ENCODE assay signal across 24 mouse cellular contexts in genomic region chr2:67881713-67882281, GRCm38 (mm10).
"Had no signal": no experiment of that assay in that cellular context is flagged by ENCODE, and none has a peak within 500 bp of the region (broad histone marks: within the 10 kb centered on the region; RNA-seq: fewer than 3 reads in every experiment).

No protein-coding gene starts in this region.

- H3K36me3 ChIP-seq: heart, embryonic 10.5 days; heart, embryonic 12.5 days; hindbrain, embryonic 10.5 days; hindbrain, embryonic 12.5 days; intestine, embryonic 15.5 days; limb, embryonic 10.5 days; limb, embryonic 12.5 days had no signal

- H3K4me2 ChIP-seq: heart, embryonic 12.5 days; hindbrain, embryonic 12.5 days; hindbrain, embryonic 14.5 days; intestine, embryonic 15.5 days; limb, embryonic 12.5 days had no signal

- H3K4me1 ChIP-seq: heart, embryonic 10.5 days; heart, embryonic 12.5 days; hindbrain, embryonic 10.5 days; hindbrain, embryonic 12.5 days; intestine, embryonic 15.5 days; limb, embryonic 10.5 days; limb, embryonic 12.5 days had no signal

- H3K27me3 ChIP-seq: heart, embryonic 12.5 days; hindbrain, embryonic 12.5 days; intestine, embryonic 15.5 days; limb, embryonic 12.5 days had no signal

- DNase-seq: gastrocnemius, adult 2 months; gastrocnemius, postnatal 10 days; gastrocnemius, postnatal 25 days; heart, adult 18-20 months; heart, postnatal 10 days; heart, postnatal 4 days; kidney, adult 18-20 months; kidney, postnatal 10 days; kidney, postnatal 25 days; kidney, postnatal 4 days had no signal

- H3K27ac ChIP-seq: gastrocnemius, adult 2 months; heart, embryonic 10.5 days; hindbrain, embryonic 10.5 days; hindbrain, embryonic 12.5 days; hindbrain, embryonic 14.5 days; intestine, embryonic 15.5 days; layer of hippocampus, adult 2 months; left cerebral cortex, adult 2 months; limb, embryonic 10.5 days; limb, embryonic 12.5 days had no signal

- H3K4me3 ChIP-seq: gastrocnemius, adult 2 months; heart, embryonic 10.5 days; heart, embryonic 12.5 days; hindbrain, embryonic 10.5 days; hindbrain, embryonic 12.5 days; intestine, embryonic 15.5 days; layer of hippocampus, adult 2 months; left cerebral cortex, adult 2 months; limb, embryonic 10.5 days; limb, embryonic 12.5 days had no signal

- H3K9me3 ChIP-seq: heart, embryonic 10.5 days; heart, embryonic 12.5 days; hindbrain, embryonic 10.5 days; hindbrain, embryonic 12.5 days; intestine, embryonic 15.5 days; limb, embryonic 10.5 days; limb, embryonic 12.5 days had no signal

- H3K9ac ChIP-seq: heart, embryonic 12.5 days; hindbrain, embryonic 12.5 days; hindbrain, embryonic 14.5 days; intestine, embryonic 15.5 days; limb, embryonic 12.5 days had no signal

- ATAC-seq: forebrain, embryonic 16.5 days; hindbrain, embryonic 16.5 days; inflammation-experienced regulatory T-cells, adult 6 months; intestine, embryonic 15.5 days; intestine, postnatal 0 days had no signal
